Mouse (Mus musculus) left cerebral cortex, postnatal 10 days (tissue): ENCODE measurements around the gene Pex7. TPM values are rescaled to one million over a fixed set of nuclear protein-coding genes. Genes with fewer than 3 reads are reported as not detected.
A peak's percentile ranks its signal among the peaks of the same experiment; 100 is the strongest.

Experiments used
- DNase-seq, 2 experiments: peaks; one replicate each; pipeline ENCODE4 v3.0.0; 2021 to 2022; ENCODE audit warnings: low spot score in 2 of 2, mixed read lengths in 1 of 2; ENCODE audit errors: extremely low spot score in 1 of 2
- intact Hi-C: fragments of 180-260 bp; cut with DNase I; formaldehyde crosslinking; loops from one replicate; pipeline ENCODE4 v1.15.1; 2025
- total RNA-seq, 2 experiments: library from RNA; stranded (reverse); gene quantifications; 2 replicates each; pipeline ENCODE4 v1.2.3; 2021

The Pex7 gene
- total RNA-seq, 2 experiments from 2014 or later: 23.3 to 26.6 TPM

DNA sequence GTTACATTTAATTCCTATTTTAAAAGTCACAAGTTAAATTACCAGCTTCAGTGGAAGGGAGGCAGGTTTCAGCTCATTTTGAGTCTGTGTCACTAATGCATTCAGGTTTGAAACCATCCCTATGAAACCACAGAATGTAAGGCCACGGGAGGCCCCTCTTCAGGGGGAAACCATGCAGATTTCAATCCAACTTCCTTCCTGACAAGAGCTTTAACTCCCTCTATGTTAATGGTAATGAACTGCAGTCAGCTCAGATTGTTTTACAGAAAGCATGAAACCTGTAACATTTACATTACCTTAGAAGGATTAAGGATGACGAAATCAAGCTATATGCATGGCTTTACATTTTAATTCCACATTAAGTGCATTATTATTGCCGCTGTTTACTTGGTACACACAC is 15.8 kb downstream of the Pex7 start:
- intact Hi-C loops: loop anchor here (5.0 kb wide), 1 partner anchor 179 kb away; the partner anchor contains the start of gene Il20ra
- no peak for DNase-seq

DNA sequence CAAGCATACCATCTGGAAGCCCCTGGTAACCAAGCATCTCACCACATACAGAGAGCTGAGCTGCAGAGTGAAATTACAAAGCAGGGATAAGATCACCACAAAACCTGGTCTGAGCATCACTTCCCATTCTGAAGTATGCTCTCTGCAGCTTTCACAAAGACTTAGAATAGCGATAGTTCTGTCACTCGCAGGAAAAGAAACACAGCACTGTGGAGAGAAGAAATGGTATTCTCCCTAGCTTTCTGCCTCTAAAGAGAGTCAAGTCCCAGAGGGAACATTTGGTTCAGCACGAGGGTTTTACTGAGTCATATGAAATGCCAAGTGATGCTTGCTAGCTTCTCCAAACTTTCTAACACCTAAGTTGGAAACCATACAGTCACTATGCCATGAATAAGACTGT is 17.6 kb downstream of the Pex7 start:
- DNase-seq: no peak
- intact Hi-C loops: loop anchor here (5.0 kb wide), 1 partner anchor 178 kb away; the partner anchor contains the start of gene Il20ra

GRCm38 (mm10) chr10:19886249-19886648 is 21.2 kb downstream of the Pex7 start:
- intact Hi-C loops: no loop called here

DNA sequence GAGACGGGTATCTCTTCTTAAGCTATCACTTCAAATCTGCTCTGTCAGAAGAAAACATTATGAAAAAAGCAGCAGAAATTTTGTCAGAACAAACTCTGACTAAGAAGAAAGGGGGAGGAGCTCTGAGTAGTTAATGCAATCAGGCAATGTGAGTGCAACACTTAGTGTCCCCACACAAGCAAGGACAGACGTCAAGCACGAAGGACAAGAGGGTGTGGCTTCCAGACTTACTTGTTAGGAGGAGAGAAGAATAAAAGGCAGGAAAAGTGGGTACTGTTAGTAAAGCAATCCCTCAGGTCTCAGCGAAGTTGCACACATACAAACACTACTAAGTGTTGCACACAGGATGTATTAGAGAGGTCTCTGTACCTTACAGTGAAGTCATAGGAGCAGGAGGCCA is 23.1 kb downstream of the Pex7 start:
- intact Hi-C loops: no loop called here
- no peak for DNase-seq

More at GRCm38 (mm10) chr10:19886249-19886648, 21.2 kb downstream of the Pex7 start:
- DNase-seq: no peak

DNA sequence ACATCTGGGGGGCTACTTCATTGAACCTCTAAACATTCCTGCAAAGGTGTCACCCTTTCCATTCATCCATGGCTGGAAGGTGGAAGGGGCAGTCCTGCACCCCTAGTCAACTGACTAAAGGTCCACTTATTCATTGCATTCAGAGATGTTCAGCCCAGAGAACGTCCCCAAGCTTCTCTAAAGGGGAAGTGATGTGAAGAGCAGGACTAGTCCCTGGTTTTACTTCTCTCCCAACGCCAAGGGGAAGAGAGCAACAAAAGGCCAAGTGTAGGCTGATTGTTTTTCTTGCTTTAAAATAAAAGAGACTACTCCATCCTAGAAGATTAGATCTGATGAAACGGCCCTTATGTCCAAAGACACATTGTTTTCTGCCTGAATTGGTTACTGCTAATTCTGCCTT is 27.1 kb downstream of the Pex7 start:
- intact Hi-C loops: no loop called here
- no peak for DNase-seq

GRCm38 (mm10) chr10:19879161-19879560 is 28.3 kb downstream of the Pex7 start:
- intact Hi-C loops: no loop called here
- DNase-seq: no peak

GRCm38 (mm10) chr10:19877679-19878078 is 29.8 kb downstream of the Pex7 start:
- intact Hi-C loops: no loop called here

GRCm38 (mm10) chr10:19877257-19877656 is 30.2 kb downstream of the Pex7 start:
- intact Hi-C loops: no loop called here
- DNase-seq: no peak

More at GRCm38 (mm10) chr10:19877679-19878078, 29.8 kb downstream of the Pex7 start:
- DNase-seq: no peak

- intact Hi-C loops: no loop called here
- no peak for DNase-seq
These were observed 30.8 kb downstream of the Pex7 start for GRCm38 (mm10) chr10:19876669-19877068.

DNA sequence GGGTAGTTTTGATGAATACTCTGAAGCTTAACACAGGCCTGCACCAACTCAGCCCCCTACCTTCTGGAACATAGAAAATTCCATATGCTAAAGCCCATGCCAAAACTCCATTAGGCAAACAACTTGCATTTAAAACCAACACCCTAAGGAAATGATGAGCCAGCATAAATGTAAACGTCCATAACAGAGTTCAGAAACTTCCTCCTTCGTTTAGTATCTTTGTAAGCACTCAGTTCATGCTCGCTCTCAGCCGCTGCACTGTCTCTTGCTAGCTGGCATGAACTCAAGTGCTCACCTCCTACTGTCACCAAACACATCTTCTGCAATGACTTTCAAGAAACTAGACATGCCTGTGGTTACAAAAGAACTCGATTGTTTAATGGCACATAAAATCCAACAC is 32.1 kb downstream of the Pex7 start:
- intact Hi-C loops: no loop called here

GRCm38 (mm10) chr10:19855597-19856306 is 51.7 kb downstream of the Pex7 start:
- no peak for DNase-seq
- intact Hi-C loops: no loop called here

More for the DNA sequence above, 32.1 kb downstream of the Pex7 start:
- no peak for DNase-seq

DNA sequence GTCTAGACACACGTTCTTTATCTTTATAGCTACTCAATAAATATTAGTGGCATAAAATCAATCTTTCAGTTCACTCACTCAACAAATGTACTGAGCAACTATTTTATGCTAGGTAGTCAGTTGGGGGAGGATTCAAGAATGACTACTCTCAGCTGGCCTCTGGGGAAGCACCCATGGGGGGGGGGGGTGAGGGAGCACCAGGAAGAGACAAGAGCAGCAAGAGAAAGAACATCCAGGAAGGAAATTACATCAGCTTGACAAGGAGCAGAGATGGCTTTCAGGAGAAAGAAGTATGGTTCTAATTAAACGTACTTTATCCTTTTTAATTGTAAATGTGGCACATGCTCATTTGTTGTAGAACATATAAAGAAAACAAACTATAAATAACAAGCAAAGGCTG is 53.9 kb downstream of the Pex7 start:
- intact Hi-C loops: no loop called here

GRCm38 (mm10) chr10:19852776-19853175 is 54.7 kb downstream of the Pex7 start:
- no peak for DNase-seq
- intact Hi-C loops: no loop called here

More for the DNA sequence above, 53.9 kb downstream of the Pex7 start:
- no peak for DNase-seq

DNA sequence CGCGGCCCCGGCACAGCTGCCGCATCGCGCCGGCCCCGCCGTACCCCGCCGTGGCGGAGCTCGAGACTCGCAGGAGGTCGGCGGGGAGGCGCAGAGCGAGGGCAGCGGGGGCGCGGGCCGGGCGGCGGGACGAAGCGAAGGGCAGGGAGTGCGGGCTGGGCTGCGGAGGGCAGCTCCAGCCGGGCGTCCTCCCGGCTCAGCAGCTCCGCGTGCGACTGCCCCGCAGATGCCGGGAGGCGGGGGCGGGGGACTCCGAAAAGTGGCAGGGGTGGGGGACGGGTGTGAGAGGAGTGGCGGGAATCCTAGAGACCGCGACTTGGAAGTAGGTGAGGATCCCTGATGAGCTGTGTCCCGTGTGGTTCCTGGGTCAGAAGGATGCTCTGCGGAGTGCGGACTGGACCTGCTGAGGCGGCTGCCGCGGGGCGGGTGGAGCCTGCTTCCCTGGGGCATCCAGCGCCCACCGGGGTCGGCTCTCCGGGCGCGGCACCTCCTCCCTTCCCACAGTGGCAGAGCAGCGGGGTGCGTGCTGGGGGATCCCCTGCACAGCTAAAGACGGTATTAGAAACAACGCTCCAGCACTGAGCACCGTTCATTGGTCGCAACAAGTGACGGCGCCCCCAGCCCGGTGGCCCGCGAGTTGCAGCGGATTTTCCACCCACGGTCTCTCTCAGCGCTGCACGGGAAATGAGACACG is 56.3 kb downstream of the Pex7 start, which contains the start of gene Slc35d3:
Gene Slc35d3 (minus strand): TSS at position 462 of the 694 bp plus-strand sequence.
- peak; percentile 30 to 50 for DNase-seq
- intact Hi-C loops: no loop called here

DNA sequence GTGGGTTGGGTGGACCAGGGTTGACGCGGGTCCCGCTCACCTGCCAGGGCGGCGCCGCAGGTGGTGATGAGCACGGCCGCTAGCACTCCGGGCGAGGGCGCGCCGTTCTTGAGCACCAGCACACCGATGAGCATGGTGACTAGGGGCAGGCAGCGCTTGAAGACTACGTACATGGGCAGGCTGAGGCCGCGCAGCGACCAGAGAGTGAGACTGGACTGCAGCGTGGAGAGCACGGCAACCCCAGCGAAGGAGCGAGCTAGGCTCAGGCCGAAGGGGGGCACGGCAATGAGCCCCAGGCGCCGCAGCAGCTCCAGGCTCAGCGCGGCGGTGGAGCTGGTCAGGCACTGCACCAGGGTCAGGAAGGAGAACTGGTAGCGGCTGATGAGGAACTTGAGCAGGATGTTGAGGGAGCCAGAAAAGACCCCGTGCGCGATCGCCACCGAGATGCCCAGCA is 56.9 kb downstream of the Pex7 start:
- intact Hi-C loops: no loop called here

GRCm38 (mm10) chr10:19849771-19850365 is 57.6 kb downstream of the Pex7 start:
- peak in 1 of 2 experiments; percentile 33 for DNase-seq
- intact Hi-C loops: no loop called here

More for the DNA sequence above, 56.9 kb downstream of the Pex7 start:
- peak in 1 of 2 experiments; percentile 37 for DNase-seq

- intact Hi-C loops: no loop called here
- no peak for DNase-seq
These were observed 58.3 kb downstream of the Pex7 start for GRCm38 (mm10) chr10:19848928-19849770.

GRCm38 (mm10) chr10:19839836-19840235 is 67.7 kb downstream of the Pex7 start:
- no peak for DNase-seq
- intact Hi-C loops: no loop called here
